Mouse (Mus musculus): ENCODE measurements at regions not wholly inside any gene's neighbourhood (a gene's known extent, or its start where the extent isn't known, plus 50 kb on each side); places are given as distances from the start of the nearest gene placed in this dataset.

- no peak for DNase-seq (ENCODE audit: low spot score)
Observed at GRCm38 (mm10) chr10:66911261-66911911, 184.5 kb upstream of the Jmjd1c start.

- DNase-seq (ENCODE audit: low spot score), result no peak
Observed at GRCm38 (mm10) chr10:66912440-66912839, 183.5 kb upstream of the Jmjd1c start.

GRCm38 (mm10) chr10:66913187-66913586, 182.7 kb upstream of the Jmjd1c start:
- DNase-seq (ENCODE audit: low spot score), result no peak

GRCm38 (mm10) chr10:66913627-66914026, 182.3 kb upstream of the Jmjd1c start:
- DNase-seq (ENCODE audit: low spot score), result peak; percentile 36

- DNase-seq (ENCODE audit: low spot score), result no peak
Observed at GRCm38 (mm10) chr10:66914288-66914975, 181.5 kb upstream of the Jmjd1c start.

GRCm38 (mm10) chr10:66915801-66916200, 180.1 kb upstream of the Jmjd1c start:
- no peak for DNase-seq (ENCODE audit: low spot score)

- no peak for DNase-seq (ENCODE audit: low spot score)
Observed at GRCm38 (mm10) chr10:66917725-66918124, 178.2 kb upstream of the Jmjd1c start.

GRCm38 (mm10) chr10:66918713-66919112, 177.2 kb upstream of the Jmjd1c start:
- DNase-seq (ENCODE audit: low spot score), result no peak

- peak; percentile 77 for DNase-seq (ENCODE audit: low spot score)
Observed at GRCm38 (mm10) chr10:66919953-66920760, 175.8 kb upstream of the Jmjd1c start.

- DNase-seq (ENCODE audit: low spot score), result peak; percentile 93
Observed at GRCm38 (mm10) chr10:66920761-66921684, 174.9 kb upstream of the Jmjd1c start.

- DNase-seq (ENCODE audit: low spot score), result no peak
Observed at GRCm38 (mm10) chr10:66921776-66922175, 174.1 kb upstream of the Jmjd1c start.

- no peak for DNase-seq (ENCODE audit: low spot score)
Observed at GRCm38 (mm10) chr10:66922314-66922713, 173.6 kb upstream of the Jmjd1c start.

GRCm38 (mm10) chr10:66923947-66924346, 172.0 kb upstream of the Jmjd1c start:
- DNase-seq (ENCODE audit: low spot score), result no peak

- DNase-seq (ENCODE audit: low spot score), result no peak
Observed at GRCm38 (mm10) chr10:66924418-66924817, 171.5 kb upstream of the Jmjd1c start.

- no peak for DNase-seq (ENCODE audit: low spot score)
Observed at GRCm38 (mm10) chr10:66925553-66926127, 170.3 kb upstream of the Jmjd1c start.

GRCm38 (mm10) chr10:66927651-66928050, 168.3 kb upstream of the Jmjd1c start:
- no peak for DNase-seq (ENCODE audit: low spot score)

GRCm38 (mm10) chr10:66928211-66928990, 167.5 kb upstream of the Jmjd1c start:
- no peak for DNase-seq (ENCODE audit: low spot score)

- DNase-seq (ENCODE audit: low spot score), result no peak
Observed at GRCm38 (mm10) chr10:66930563-66930962, 165.4 kb upstream of the Jmjd1c start.

GRCm38 (mm10) chr10:66931505-66931904, 164.4 kb upstream of the Jmjd1c start:
- no peak for DNase-seq (ENCODE audit: low spot score)

- no peak for DNase-seq (ENCODE audit: low spot score)
Observed at GRCm38 (mm10) chr10:66932544-66932943, 163.4 kb upstream of the Jmjd1c start.

GRCm38 (mm10) chr10:66933689-66934088, 162.2 kb upstream of the Jmjd1c start:
- no peak for DNase-seq (ENCODE audit: low spot score)

Data from layer of hippocampus, adult 11-12 months (tissue).